Mouse (Mus musculus): ENCODE measurements around the gene Rnd1. TPM values are rescaled to one million over a fixed set of nuclear protein-coding genes. Genes with fewer than 3 reads are reported as not detected.

Rnd1 gene
- total RNA-seq, 2 experiments from 2014 or later: 1.1 to 1.9 TPM

GRCm38 (mm10) chr15:98680660-98681059 lies 3.4 kb upstream of the Rnd1 start:
- DNase-seq (ENCODE audit: low spot score in 2 of 2): no peak

DNA sequence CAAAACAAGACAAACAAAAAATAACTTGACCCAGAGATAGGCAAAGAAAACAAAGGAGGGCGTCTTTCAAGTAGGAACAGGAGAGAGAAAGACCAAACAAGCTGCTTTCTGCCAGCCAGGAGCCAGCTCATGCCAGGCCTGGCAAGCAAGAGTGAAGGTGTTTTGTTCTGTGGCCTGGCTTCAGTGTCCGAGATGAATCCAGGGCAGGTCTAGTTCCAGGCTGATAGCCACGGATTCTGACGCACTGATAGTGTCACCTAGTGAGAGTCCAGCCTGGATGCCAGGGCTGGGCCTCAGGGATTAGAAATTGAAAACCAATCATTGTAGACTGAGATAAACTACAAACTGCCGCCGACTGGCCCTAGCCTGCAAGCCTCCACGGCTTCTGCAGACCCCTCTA lies 716 bp upstream of the Rnd1 start:
- no peak for DNase-seq (ENCODE audit: low spot score in 2 of 2)

DNA sequence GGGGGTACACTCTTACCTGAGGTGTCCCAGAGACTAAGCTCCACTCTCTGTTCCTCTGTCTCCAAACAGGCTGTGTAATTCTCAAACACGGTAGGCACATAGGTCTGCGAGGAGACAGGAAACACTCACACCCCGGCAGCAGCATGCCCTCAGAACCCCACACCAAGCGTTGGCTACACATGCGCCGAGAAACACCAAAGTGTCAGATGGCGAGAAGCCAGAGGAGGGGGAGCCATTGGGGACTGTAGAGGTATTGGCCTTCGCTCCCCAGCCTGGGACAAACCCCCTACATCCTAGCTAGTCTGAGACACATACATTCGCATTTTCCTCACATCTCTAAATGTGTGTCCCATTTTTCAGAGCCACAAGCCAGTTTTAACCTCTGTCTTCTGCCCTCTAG lies 790 bp downstream of the Rnd1 start:
- no peak for DNase-seq (ENCODE audit: low spot score in 2 of 2)

- no peak for DNase-seq (ENCODE audit: low spot score in 2 of 2)
Observed at GRCm38 (mm10) chr15:98675634-98676250, 1.5 kb downstream of the Rnd1 start.

- DNase-seq (ENCODE audit: low spot score in 2 of 2): no peak
Observed at GRCm38 (mm10) chr15:98674994-98675545, 2.2 kb downstream of the Rnd1 start.

DNA sequence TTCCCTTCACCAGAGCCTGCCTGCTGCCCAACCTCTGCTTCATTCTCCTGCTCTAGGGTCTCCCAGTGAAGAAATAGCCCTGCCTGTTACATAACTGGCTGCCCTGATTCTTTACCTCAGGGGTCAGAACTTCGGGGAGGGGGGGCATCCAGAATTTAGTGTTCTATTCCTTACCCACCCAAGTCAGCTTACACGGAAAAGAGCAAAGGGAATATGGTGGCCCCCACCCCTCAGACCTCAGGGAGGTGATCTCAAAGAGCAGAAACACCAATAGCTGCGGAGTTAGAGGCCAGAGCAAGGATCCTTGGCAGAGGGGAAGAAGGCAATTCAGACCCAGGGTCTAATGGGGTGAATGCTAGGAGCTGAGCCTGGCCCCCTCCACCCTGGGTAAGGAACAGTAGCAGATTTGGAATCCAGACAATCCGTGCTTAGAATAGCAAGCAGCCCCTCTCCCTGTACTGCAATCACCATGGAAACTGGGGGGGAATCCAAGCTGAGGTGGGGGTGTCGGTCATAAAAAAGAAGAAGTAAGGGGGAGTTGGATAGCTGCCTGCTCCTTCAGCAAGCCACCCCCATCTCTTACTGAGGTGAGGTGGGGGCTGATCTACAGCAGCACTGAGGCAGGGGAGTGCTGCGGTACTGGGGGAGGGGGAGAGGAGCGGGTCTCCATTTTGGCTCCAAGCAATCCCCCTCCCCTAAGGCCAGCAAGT lies 2.8 kb downstream of the Rnd1 start:
- DNase-seq (ENCODE audit: low spot score in 2 of 2): no peak

- DNase-seq (ENCODE audit: low spot score in 2 of 2): no peak
Observed at GRCm38 (mm10) chr15:98673732-98674131, 3.5 kb downstream of the Rnd1 start.

DNA sequence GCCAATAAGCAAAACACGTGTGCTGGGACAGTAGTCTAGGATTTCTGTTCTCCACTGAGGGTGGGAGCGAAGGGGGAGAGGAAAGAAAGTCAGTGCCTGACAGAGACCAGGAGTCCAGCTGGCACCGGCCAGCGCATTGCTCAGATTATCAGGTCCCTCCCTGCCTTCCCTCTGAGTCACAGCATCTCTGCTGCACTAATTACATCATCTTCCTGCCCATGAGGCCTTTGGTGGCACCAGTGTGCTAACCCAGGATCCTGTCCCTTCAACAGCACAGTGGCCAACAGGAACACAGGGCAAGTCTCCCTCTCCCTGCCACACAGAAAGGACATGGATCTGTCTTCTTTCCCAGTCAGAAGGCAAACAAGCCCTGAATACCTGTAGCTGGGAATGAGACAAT lies 4.7 kb downstream of the Rnd1 start:
- DNase-seq (ENCODE audit: low spot score in 2 of 2): no peak

- no peak for DNase-seq (ENCODE audit: low spot score in 2 of 2)
Observed at GRCm38 (mm10) chr15:98664042-98664907, 13.0 kb downstream of the Rnd1 start.

GRCm38 (mm10) chr15:98662567-98663545 lies 14.4 kb downstream of the Rnd1 start, which contains the start of gene Ddx23:
TSS of gene Ddx23 (minus strand) at chr15:98662894.
- peak; percentile 80 to 88 for DNase-seq (ENCODE audit: low spot score in 2 of 2)

DNA sequence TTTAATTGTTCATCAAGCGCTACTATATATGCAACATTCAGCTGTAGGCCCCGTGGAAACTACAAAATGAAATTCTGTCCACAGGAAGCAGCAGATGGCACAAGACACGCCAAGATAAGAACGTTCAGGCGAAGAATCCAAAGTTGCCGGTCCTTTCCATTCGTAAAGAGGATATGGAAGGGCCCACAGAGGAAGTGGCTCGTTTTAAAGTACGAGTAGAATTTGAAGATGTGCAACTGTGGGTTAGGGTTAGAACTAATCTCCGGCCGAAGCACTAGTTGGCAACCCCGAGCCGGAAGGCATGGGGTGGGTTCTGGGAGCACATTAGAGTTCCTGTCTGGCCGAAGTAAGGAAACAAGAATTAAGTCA lies 15.1 kb downstream of the Rnd1 start:
- no peak for DNase-seq (ENCODE audit: low spot score in 2 of 2)

DNA sequence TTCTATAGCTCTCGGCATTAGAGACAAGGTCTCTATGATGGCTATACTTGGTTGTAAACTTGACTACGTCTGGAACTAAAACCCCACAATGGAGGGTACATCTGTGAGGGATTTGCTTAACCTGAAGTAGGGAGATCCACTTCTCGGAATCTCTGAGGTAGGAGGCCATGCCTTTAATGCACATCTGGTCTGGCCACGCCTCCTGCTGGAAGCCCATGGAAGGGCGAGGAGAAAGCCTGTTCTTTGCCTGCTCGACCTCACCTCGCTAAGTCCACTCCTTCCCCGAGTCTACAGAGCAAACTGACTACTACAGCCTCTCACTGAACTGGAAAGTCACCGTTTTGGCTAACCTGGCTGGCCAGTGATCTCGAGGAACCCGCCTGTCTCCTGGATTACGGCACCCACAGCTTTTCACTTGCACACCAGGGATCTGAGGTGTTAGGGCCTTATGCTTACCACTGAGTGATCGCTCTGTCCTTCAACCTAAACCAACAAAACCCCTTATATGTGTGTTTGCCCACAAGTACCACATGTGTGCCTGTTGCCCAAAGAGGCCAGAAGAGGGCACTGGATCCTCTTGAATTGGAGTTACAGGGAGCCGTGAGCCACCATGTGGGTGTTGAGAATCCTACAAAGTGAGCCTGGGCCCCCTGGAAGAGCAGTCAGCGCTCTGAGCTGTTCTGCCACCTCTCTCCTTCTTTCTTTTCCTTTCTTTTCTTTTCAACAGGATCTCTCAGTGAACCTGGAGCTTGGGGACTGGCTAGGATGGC lies 20.1 kb downstream of the Rnd1 start:
- no peak for DNase-seq (ENCODE audit: low spot score in 2 of 2)

DNA sequence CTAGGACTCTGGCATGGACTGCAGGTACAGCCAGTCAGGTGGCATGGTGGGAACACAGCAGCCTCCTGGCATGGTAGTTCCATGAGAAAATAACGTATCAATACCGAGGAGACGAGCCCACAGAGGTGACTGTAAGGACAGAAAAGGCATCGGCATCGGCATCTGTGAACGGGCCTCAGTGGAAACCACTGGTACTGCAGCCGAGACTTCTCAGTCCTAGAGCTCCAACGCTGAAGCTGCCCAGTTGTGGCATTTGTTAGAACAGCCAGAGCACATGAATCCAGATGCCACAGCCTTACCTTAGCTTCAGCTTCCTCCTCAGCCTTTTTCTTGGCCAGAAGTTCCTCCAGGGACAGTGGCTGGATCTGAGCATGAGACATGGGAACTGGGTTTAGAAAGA lies 25.1 kb downstream of the Rnd1 start:
- DNase-seq (ENCODE audit: low spot score in 2 of 2): no peak

GRCm38 (mm10) chr15:98651431-98651830 lies 25.8 kb downstream of the Rnd1 start:
- no peak for DNase-seq (ENCODE audit: low spot score in 2 of 2)

DNA sequence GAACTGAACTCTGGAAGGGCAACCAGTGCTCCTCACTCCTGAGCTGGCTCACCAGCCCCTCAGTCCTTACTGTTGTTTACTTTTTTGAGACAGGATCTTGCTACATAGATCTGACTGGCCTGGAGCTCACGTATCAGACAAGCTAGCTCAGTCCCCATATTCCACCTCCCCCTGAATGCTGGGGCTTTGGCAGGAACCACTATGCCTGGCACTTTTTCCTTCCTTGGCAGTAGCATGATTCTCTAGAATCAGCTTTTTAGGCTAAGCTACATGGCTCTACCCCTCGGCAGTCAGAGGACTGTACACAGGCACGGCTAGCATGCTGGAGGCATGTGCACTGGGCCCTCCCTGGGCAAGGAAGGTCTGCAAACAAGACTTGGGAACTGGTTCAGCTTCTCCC lies 29.2 kb downstream of the Rnd1 start:
- no peak for DNase-seq (ENCODE audit: low spot score in 2 of 2)

DNA sequence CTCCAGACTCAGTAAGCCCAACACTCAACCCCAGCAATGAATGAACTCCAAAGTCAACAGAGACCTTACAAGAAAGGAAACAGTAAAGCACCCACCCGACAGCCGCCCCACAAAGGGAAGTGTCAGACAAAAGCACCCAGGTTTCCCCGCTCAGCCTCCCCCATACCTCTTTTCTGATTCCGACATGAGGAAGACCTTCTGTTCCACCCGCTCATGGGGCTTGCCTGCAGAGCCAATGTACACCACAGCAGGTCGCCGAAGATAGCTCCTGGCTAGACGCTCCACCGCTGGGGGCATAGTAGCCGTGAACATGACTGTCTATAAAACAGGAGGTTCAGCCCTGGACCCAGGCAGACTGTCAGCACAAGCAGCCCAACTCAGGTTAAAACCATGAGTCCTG lies 30.0 kb downstream of the Rnd1 start:
- DNase-seq (ENCODE audit: low spot score in 2 of 2): no peak

- no peak for DNase-seq (ENCODE audit: low spot score in 2 of 2)
Observed at GRCm38 (mm10) chr15:98646737-98647136, 30.5 kb downstream of the Rnd1 start.

GRCm38 (mm10) chr15:98645057-98646026 lies 31.9 kb downstream of the Rnd1 start:
- DNase-seq (ENCODE audit: low spot score in 2 of 2): no peak

DNA sequence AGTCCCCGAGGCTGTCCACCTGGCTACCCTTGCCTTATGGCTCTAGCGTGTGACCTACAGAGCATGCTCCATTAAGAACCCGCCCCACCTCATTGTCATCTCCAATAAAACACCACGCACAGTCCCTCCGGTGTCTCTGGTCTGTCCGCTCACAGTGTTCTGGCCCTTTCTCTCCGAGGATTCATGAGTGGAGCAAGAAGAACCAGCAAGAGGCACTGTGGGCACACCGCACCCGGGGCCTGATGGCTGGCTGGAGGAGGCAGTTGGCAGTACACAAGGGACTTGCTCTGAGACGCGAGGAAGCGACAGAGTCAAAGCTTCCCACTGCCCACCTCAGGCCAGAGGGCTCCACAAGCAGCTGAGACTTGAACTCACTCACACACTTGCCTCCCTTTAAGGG lies 32.9 kb downstream of the Rnd1 start:
- DNase-seq (ENCODE audit: low spot score in 2 of 2): no peak

Data from adrenal gland, postnatal 4 days (tissue).